Mouse (Mus musculus) MEL (cell line): ENCODE results near the gene Mrm1.

ENCODE experiments used
- CTCF ChIP-seq, 3 experiments: IDR thresholded peaks in 2 of 3; conservative IDR thresholded peaks in 1 of 3; 2 replicates each; pipeline ENCODE4 v1.5.1; 2011 to 2012; ENCODE audit warnings: low read length in 3 of 3, low read depth in 2 of 3, mild to moderate bottlenecking in 2 of 3, improper control_type of control experiment in 1 of 3, inconsistent platforms in 1 of 3, mixed read lengths in 1 of 3, moderate library complexity in 1 of 3; ENCODE audit not compliant: control insufficient read depth in 1 of 3, insufficient read depth in 1 of 3, poor library complexity in 1 of 3, severe bottlenecking in 1 of 3
- HCFC1 ChIP-seq: IDR thresholded peaks from 2 replicates; pipeline ENCODE4 v1.6.1; 2012; ENCODE audit warnings: low read depth, mild to moderate bottlenecking, inconsistent platforms, low read length, improper control_type of control experiment, moderate library complexity
- JUND ChIP-seq: IDR thresholded peaks from 2 replicates; pipeline ENCODE4 v1.6.1; 2011; ENCODE audit warnings: low read depth, mild to moderate bottlenecking, improper control_type of control experiment, low read length
- MEF2A ChIP-seq: IDR thresholded peaks from 2 replicates; pipeline ENCODE4 v1.6.1; 2014; ENCODE audit warnings: low read depth, mild to moderate bottlenecking, inconsistent platforms, low read length, improper control_type of control experiment; ENCODE audit not compliant: poor library complexity, insufficient replicate concordance, severe bottlenecking; ENCODE audit errors: extremely low read depth
- NELFE ChIP-seq: IDR thresholded peaks from 2 replicates; pipeline ENCODE4 v1.6.1; 2011; ENCODE audit warnings: low read depth, low read length, improper control_type of control experiment
- TAL1 ChIP-seq: IDR thresholded peaks from 2 replicates; pipeline ENCODE4 v1.6.1; 2012; ENCODE audit warnings: mild to moderate bottlenecking, inconsistent platforms, low read length, moderate library complexity, mixed read lengths
- USF1 ChIP-seq: IDR thresholded peaks from 2 replicates; pipeline ENCODE4 v1.6.1; 2014; ENCODE audit warnings: low read depth, mild to moderate bottlenecking, inconsistent platforms, low read length, improper control_type of control experiment, moderate library complexity
- ZNF384 ChIP-seq: IDR thresholded peaks from 2 replicates; pipeline ENCODE4 v1.6.1; 2012; ENCODE audit warnings: low read depth, mild to moderate bottlenecking, inconsistent platforms, low read length, improper control_type of control experiment

DNA sequence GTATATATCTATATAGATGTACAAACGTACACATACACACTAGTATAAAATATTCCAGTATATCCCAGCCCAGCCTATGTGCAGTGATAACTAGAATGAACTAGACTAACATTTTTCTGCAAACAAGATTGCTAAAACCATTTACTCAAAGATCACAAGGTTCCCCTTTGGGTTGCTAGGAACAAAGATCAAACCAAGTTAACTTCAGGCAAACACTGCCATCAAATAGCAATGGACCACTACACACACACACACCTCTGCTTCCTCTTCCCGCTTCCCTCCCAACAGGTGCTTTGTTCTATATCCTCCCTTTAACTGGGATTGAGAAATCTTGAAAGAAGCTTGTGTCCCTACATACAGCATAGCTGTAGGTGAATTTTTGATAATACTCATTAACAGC, 48.3 kb upstream of the Mrm1 start:
- no peak for TF ChIP-seq MEF2A
- TF ChIP-seq CTCF (IDR thresholded peaks at IDR 0.05 in 2 of 3, conservative IDR thresholded peaks at IDR 0.05 in 1 of 3; ENCODE audit: control insufficient read depth in 1 of 3, insufficient read depth in 1 of 3, low read depth in 2 of 3, low read length in 3 of 3, poor library complexity in 1 of 3, severe bottlenecking in 1 of 3) = no peak
- TF ChIP-seq USF1 = no peak
- TF ChIP-seq TAL1 = no peak
- no peak for TF ChIP-seq ZNF384
- no peak for TF ChIP-seq HCFC1
- TF ChIP-seq NELFE = no peak
- no peak for TF ChIP-seq JUND
